Mouse (Mus musculus) liver, embryonic 15.5 days (tissue): ENCODE results near the gene Cyp4f17. TPM values are rescaled to one million over a fixed set of nuclear protein-coding genes. Genes with fewer than 3 reads are reported as not detected.
"Not testable (repeated sequence)": the region's sequence is repeated elsewhere in the genome, so short reads cannot be mapped to it uniquely, and the experiment has no call there.

Source experiments
- ATAC-seq: fragments of 200-750 bp; cut with Nextera tagmentation; 2 replicates; pipeline ENCODE4 v1.8.0; 2017; ENCODE audit warnings: moderate number of reproducible peaks, mild to moderate bottlenecking, moderate library complexity; ENCODE audit not compliant: insufficient read depth
- H3K27ac ChIP-seq: fragments of 300-500 bp; sonication (generic); replicated peaks from 2 replicates; pipeline ENCODE4 v1.5.1; 2015; ENCODE audit warnings: mild to moderate bottlenecking, inconsistent platforms
- H3K27me3 ChIP-seq: fragments of 300-500 bp; sonication (generic); 2 replicates; pipeline ENCODE4 v1.6.1; 2015; ENCODE audit warnings: mild to moderate bottlenecking, inconsistent platforms
- H3K36me3 ChIP-seq: fragments of 300-500 bp; sonication (generic); replicated peaks from 2 replicates; pipeline ENCODE4 v1.6.1; 2015; ENCODE audit warnings: moderate library complexity, mild to moderate bottlenecking, inconsistent platforms
- H3K4me1 ChIP-seq: fragments of 300-500 bp; sonication (generic); replicated peaks from 2 replicates; pipeline ENCODE4 v1.6.1; 2015; ENCODE audit warnings: inconsistent platforms
- H3K4me2 ChIP-seq: fragments of 300-500 bp; sonication (generic); 2 replicates; pipeline ENCODE4 v1.6.1; 2015; ENCODE audit warnings: moderate library complexity, mild to moderate bottlenecking, inconsistent platforms
- H3K4me3 ChIP-seq: fragments of 300-500 bp; sonication (generic); replicated peaks from 2 replicates; pipeline ENCODE4 v1.5.1; 2015; ENCODE audit warnings: mild to moderate bottlenecking, inconsistent platforms
- H3K9ac ChIP-seq: fragments of 300-500 bp; sonication (generic); 2 replicates; pipeline ENCODE4 v1.6.1; 2015; ENCODE audit warnings: moderate library complexity, mild to moderate bottlenecking, inconsistent platforms
- H3K9me3 ChIP-seq: fragments of 300-500 bp; sonication (generic); replicated peaks from 2 replicates; pipeline ENCODE4 v1.6.1; 2016; ENCODE audit warnings: inconsistent platforms
- WGBS: fragments of 180-500 bp; shearing (Covaris S2); methylation state at CpG from one replicate; pipeline ENCODE4 v1.1.7; 2015; ENCODE audit warnings: mixed read lengths; ENCODE audit not compliant: insufficient replicate concordance; 5-methylcytosine and 5-hydroxymethylcytosine counted together
- polyA plus RNA-seq: library from polyadenylated mRNA; unstranded; fragments of >200 nt; fragmentation: Nextera tagmentation; extraction: Ambion mirVana; gene quantifications from 2 replicates; pipeline ENCODE4 v1.2.1, GENCODE M21; 2015

The Cyp4f17 gene
- polyA plus RNA-seq, 1 experiment from 2014 or later, result 0.85 TPM

DNA sequence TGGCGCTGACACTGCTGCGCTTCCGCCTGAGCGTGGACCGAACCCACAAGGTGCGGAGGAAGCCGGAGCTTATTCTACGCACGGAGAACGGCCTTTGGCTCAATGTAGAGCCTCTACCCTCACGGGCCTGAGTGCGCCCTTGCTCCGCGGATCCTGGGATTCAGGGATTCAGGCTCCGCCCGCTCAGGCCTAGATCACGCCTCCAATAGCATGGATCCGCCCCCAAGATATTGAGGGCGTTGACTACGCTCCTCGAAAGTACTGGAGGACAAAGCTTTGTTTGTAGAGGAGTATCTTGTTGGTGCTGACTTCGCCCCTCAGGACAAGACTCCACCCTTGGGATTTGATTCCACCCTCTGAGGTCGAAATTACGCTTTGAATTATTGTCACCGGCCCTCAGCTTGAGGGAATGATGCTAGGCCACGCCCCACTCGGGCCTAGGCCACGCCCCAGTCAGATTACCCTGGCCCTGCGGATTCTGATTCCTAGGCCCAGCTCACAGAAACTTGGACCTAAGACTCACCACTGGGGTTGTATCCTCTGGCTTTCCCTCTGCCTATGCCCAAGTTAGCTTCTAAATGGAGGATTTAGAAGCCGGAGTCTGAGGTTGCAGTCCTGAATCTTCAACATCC lies 13.4 kb upstream of the Cyp4f17 start:
- no peak overlapping the region for H3K9ac ChIP-seq

DNA sequence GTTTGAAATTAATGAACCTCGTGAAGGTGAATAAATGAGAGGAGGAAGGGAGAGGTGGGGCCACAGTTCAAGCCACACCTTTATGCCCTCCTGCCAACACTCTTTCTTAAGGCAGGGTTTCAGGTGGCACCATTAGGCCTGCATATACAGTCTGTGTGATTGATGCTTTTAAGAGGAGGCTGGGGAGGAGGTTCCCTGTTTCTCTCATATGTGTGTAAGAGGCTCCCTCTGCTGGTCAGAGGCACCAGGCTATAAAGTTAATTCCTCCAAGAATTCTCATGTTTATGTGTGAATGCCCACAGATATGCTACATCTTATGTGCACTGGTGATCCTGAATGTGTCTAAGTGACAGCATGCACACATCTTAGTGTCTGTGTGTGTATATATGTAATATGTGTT lies 11.2 kb upstream of the Cyp4f17 start:
- 52% methylated on average over 1 of the region's 1 CpGs for WGBS
- H3K9ac ChIP-seq, result no peak overlapping the region
- no peak overlapping the region for H3K27ac ChIP-seq
- no peaks in the 10 kb centered on the region for H3K9me3 ChIP-seq
- no peaks in the 10 kb centered on the region for H3K36me3 ChIP-seq
- peaks cover 21% of the 10 kb centered on the region for H3K27me3 ChIP-seq
- H3K4me1 ChIP-seq, result peaks cover 7% of the 10 kb centered on the region
- H3K4me2 ChIP-seq, result no peak overlapping the region
- no peak overlapping the region for H3K4me3 ChIP-seq
- ATAC-seq, result no peak

More for the DNA sequence above, 13.4 kb upstream of the Cyp4f17 start:
- peaks cover 21% of the 10 kb centered on the region for H3K27me3 ChIP-seq
- no peaks in the 10 kb centered on the region for H3K36me3 ChIP-seq
- no peak overlapping the region for H3K27ac ChIP-seq
- peak overlapping the region; percentile 65 for H3K4me2 ChIP-seq
- WGBS, result 12% methylated on average over 30 of the region's 30 CpGs
- ATAC-seq, result peak; percentile 40; the same call in 1 of the 2 replicates
- H3K4me1 ChIP-seq, result peaks cover 7% of the 10 kb centered on the region
- no peaks in the 10 kb centered on the region for H3K9me3 ChIP-seq
- H3K4me3 ChIP-seq, result peak overlapping the region; percentile 42

DNA sequence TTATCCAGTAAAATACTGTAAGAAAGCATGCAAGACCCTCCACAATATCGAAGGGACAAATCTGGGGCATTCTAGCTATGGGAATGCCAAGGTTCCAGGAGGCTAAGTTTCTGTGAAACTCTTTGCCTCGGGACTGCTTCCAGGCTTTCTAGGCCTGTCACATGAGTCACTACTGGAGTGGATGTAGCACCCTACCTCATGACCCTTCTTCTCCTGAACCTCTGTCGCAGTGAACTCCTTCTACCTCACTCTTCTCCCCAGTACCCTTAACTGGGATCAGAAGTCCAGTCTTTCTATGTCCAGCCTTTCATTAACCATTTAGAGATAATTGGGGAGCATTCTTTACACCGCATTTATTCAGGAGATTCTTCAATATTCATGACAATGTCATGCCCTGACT lies 5.3 kb upstream of the Cyp4f17 start:
- 62% methylated on average over 4 of the region's 4 CpGs for WGBS
- not testable (repeated sequence) for H3K27ac ChIP-seq, H3K27me3 ChIP-seq, H3K9ac ChIP-seq, H3K36me3 ChIP-seq, H3K9me3 ChIP-seq, H3K4me2 ChIP-seq, ATAC-seq, H3K4me3 ChIP-seq, H3K4me1 ChIP-seq

DNA sequence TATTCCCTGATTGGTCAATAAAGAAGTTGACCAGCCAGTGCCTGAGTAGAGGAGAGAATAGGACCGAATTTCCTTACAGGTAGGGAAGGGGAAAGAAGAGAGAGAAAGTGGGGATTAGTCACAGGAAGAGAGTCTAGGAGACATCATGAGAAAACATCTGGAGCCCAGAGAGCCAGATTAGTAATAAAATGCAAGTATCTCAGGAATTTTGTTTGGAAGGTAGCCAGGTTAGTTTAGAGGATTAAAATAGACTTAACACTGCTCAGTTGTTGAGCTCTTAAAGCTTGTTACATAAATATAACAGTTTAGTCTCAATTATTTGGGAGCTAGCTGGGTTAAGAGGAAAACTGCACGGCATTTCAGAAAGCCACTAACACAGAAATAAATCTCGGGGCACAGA lies 4.8 kb upstream of the Cyp4f17 start:
- 47% methylated on average over 3 of the region's 3 CpGs for WGBS
- H3K27ac ChIP-seq, result no peak overlapping the region
- H3K4me2 ChIP-seq, result no peak overlapping the region
- H3K36me3 ChIP-seq, result no peaks in the 10 kb centered on the region
- H3K4me3 ChIP-seq, result no peak overlapping the region
- ATAC-seq, result no peak
- peaks cover 4% of the 10 kb centered on the region; the same call in 1 of the 2 replicates for H3K27me3 ChIP-seq
- H3K9me3 ChIP-seq, result no peaks in the 10 kb centered on the region
- no peak overlapping the region for H3K9ac ChIP-seq
- 0 out of 2 replicates have a peak, but pooled peaks cover 6% of the 10 kb centered on the region for H3K4me1 ChIP-seq

DNA sequence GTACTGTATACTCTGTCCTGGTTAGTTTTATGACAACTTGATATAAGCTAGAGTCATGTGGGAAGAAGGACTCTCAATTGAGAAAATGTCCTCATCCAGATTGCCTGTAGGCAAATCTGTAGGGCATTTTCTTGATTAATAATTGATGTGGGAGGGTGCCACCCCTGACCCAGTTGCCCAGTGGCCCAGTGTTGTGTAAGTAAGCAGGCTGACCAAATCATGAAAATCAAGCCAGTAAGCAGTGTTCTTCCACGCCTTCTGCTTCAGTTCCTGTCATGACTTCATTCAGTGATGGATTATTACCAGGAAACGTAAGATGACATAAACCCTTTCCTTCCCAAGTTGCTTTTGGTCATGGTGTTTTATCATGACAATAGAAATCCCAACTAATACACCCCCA lies 2.7 kb upstream of the Cyp4f17 start:
- Histone ChIP-seq H3K4me1 (peaks cover 15% of the 10 kb centered on the region), H3K9ac (no peak overlapping the region), H3K27me3 (peaks cover 4% of the 10 kb centered on the region), H3K27ac (no peak overlapping the region), H3K9me3 (no peaks in the 10 kb centered on the region), H3K4me3 (no peak overlapping the region), H3K4me2 (no peak overlapping the region), H3K36me3 (no peaks in the 10 kb centered on the region)
- no peak for ATAC-seq
- 49% methylated on average over 2 of the region's 2 CpGs for WGBS

DNA sequence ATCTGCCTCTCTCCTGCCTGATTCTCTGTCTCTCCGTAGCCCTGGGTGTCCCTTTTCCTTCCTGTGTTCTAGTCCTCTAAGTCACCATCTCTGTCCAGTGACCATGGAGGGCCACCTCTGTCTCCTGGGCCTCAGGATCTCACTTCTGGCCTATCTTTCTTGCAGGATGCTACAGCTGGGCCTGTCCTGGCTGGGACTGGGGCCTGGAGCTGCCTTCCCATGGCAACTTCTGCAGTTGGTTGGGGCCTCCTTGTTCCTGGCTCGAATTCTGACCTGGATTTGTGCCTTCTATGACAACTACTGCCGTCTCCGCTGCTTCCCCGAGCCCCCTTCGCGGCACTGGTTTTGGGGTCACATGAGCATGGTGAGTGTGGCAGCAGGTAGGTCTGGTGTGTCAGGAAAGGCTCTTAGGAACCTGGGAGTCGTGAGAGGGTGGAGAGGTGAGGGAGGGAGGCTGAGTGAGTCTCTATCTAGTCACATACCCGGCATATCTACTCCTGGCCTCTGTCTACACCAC lies 937 bp downstream of the Cyp4f17 start:
- ATAC-seq, result no peak

DNA sequence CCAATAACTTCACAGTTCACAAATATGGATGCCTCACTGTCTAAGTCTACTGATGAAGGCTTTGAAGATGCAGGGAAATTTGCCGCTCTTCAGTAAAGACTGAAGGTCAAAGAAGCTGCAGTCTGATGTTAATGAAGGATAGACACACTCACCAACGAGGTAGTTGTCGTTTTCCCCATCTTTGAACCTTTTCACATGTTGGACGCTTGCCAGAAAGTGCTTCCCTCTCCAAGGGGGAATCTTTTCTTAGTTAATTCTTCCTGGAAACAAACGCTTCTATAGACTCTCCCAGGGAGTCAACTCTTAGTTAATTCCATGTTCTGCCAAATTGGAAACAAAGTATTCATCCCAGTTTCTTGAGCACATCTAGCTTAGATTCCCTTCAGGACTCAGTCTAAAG lies 10.3 kb downstream of the Cyp4f17 start:
- no peak for ATAC-seq
- Histone ChIP-seq H3K27me3 (no peaks in the 10 kb centered on the region), H3K4me3 (no peak overlapping the region), H3K9ac (no peak overlapping the region), H3K9me3 (no peaks in the 10 kb centered on the region), H3K4me1 (no peaks in the 10 kb centered on the region), H3K27ac (no peak overlapping the region), H3K36me3 (no peaks in the 10 kb centered on the region), H3K4me2 (no peak overlapping the region)
- WGBS, result 56% methylated on average over 5 of the region's 5 CpGs

More for the DNA sequence above, 937 bp downstream of the Cyp4f17 start:
- peaks cover 15% of the 10 kb centered on the region for H3K4me1 ChIP-seq
- H3K9me3 ChIP-seq, result no peaks in the 10 kb centered on the region
- H3K4me3 ChIP-seq, result peak overlapping the region; percentile 55
- 54% methylated on average over 9 of the region's 9 CpGs for WGBS
- peak overlapping the region; percentile 75 for H3K4me2 ChIP-seq
- 0 out of 2 replicates have a peak overlapping the region, but pooled peaks have one; percentile 23 for H3K9ac ChIP-seq
- H3K27me3 ChIP-seq, result peaks cover 4% of the 10 kb centered on the region
- H3K27ac ChIP-seq, result no peak overlapping the region
- no peaks in the 10 kb centered on the region for H3K36me3 ChIP-seq

DNA sequence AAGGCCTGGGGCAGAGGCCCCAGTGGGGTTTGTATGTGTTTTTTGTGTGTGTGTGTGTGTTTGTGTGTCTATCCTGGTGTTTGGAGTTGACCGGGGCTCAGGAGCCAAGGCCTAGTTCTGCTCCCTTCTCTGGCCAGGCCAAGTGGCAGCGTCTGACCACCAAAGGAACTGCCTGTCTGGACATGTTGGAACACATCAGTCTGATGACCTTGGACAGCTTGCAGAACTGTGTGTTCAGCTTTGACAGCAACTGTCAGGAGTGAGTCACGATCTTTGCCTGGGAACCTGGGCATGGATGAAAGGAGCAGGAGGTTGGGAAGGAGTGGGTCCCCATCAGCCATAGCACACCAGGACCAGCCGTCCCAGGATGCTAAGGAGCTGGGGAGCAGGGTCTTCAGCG lies 16.1 kb downstream of the Cyp4f17 start:
- H3K9me3 ChIP-seq, result no peaks in the 10 kb centered on the region
- ATAC-seq, result no peak
- no peak overlapping the region for H3K4me3 ChIP-seq
- no peak overlapping the region for H3K9ac ChIP-seq
- no peaks in the 10 kb centered on the region for H3K4me1 ChIP-seq
- no peak overlapping the region for H3K27ac ChIP-seq
- no peak overlapping the region for H3K4me2 ChIP-seq
- WGBS, result 69% methylated on average over 5 of the region's 5 CpGs
- H3K27me3 ChIP-seq, result no peaks in the 10 kb centered on the region
- H3K36me3 ChIP-seq, result no peaks in the 10 kb centered on the region

DNA sequence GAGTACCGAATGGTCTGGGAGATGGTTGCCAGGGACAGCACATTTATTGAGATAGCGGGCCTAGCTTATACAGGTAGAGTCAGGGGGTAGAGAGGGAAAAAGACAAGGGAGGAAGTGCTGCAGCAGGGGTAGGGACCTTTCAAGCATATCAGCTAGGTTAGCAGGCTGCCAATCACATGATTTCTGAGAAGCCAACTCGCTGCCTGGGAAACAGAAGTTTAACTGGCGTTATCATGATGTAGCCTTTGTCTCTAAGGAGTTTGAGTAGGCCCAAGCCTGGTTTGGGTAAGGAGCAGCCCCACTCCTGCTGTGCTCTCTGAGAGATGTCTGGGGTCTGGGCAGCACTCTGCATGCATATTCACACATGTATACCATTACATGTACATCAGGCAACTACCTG lies 16.5 kb downstream of the Cyp4f17 start:
- H3K4me3 ChIP-seq, result no peak overlapping the region
- no peaks in the 10 kb centered on the region for H3K27me3 ChIP-seq
- WGBS, result 51% methylated on average over 4 of the region's 4 CpGs
- H3K27ac ChIP-seq, result no peak overlapping the region
- no peak overlapping the region for H3K4me2 ChIP-seq
- H3K9ac ChIP-seq, result no peak overlapping the region
- no peaks in the 10 kb centered on the region for H3K36me3 ChIP-seq
- no peaks in the 10 kb centered on the region for H3K4me1 ChIP-seq
- no peak for ATAC-seq
- no peaks in the 10 kb centered on the region for H3K9me3 ChIP-seq

DNA sequence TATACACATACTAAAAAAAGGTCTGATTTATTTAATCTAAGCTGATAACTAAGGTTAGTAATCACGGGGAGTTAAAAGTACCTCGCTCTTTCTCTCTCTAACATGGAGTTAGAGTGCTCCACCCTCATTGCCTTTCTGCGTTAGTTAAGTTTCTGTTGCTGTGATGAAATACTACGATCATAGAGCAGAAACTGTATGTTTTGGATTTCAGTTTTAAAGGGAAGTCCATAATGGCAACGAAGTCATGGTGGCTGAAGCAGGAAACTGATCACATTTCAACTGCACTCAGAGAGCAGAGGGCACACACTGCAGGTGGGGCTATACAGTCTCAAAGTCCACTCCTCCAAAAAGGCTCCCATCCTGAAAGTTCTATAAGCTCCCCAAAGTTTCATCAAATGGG lies 17.0 kb downstream of the Cyp4f17 start:
- H3K4me2 ChIP-seq, result no peak overlapping the region
- no peaks in the 10 kb centered on the region for H3K9me3 ChIP-seq
- no peaks in the 10 kb centered on the region for H3K27me3 ChIP-seq
- no peaks in the 10 kb centered on the region for H3K36me3 ChIP-seq
- ATAC-seq, result no peak
- no peaks in the 10 kb centered on the region for H3K4me1 ChIP-seq
- no peak overlapping the region for H3K9ac ChIP-seq
- no peak overlapping the region for H3K27ac ChIP-seq
- WGBS, result 55% methylated on average over 5 of the region's 5 CpGs
- H3K4me3 ChIP-seq, result no peak overlapping the region

DNA sequence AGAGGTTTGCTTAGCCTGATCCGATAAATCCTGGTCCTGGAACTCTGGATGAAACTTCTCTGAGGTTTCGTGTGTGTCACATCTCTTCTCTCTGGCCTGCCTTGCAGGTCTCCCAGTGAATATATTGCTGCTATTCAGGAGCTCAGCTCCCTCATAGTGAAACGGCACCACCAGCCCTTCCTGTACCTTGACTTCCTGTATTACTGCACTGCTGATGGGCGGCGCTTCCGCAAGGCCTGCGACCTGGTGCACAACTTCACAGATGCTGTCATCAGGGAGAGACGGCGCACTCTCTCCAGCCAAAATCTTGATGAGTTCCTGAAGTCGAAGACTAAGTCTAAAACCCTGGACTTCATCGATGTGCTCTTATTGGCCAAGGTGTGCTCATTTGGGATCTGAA lies 18.0 kb downstream of the Cyp4f17 start:
- Histone ChIP-seq H3K36me3 (no peaks in the 10 kb centered on the region), H3K4me1 (peaks cover 7% of the 10 kb centered on the region; the same call in 1 of the 2 replicates), H3K9ac (no peak overlapping the region), H3K4me3 (no peak overlapping the region), H3K27ac (no peak overlapping the region), H3K9me3 (no peaks in the 10 kb centered on the region), H3K4me2 (no peak overlapping the region), H3K27me3 (no peaks in the 10 kb centered on the region)
- no peak for ATAC-seq
- 59% methylated on average over 11 of the region's 11 CpGs for WGBS

DNA sequence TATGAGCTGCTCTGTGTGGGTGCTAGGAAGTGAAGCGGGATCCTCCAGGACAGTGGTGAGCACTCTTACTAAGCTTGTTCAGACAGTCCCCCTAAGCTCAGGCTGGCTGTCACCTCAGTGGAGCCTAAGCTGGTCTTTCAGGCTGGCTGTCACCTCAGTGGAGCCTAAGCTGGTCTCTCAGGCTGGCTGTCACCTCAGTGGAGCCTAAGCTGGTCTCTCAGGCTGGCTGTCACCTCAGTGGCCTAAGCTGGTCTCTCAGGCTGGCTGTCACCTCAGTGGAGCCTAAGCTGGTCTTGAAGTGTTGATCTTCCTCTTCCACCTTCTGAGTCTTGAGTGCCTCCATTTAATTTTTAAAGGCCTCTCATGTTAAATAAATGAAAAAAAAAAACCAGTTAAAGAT lies 20.5 kb downstream of the Cyp4f17 start:
- H3K4me2 ChIP-seq, H3K27ac ChIP-seq, ATAC-seq, H3K4me3 ChIP-seq, H3K4me1 ChIP-seq, H3K36me3 ChIP-seq, H3K9me3 ChIP-seq, H3K27me3 ChIP-seq, H3K9ac ChIP-seq: not testable (repeated sequence)
- 70% methylated on average over 1 of the region's 1 CpGs for WGBS
